Mouse (Mus musculus): ENCODE results near the gene Ror1. TPM values are rescaled to one million over a fixed set of nuclear protein-coding genes. Genes with fewer than 3 reads are reported as not detected.

The Ror1 gene
- polyA plus RNA-seq, 1 experiment = not detected

- H3K4me1 ChIP-seq (ENCODE audit: control insufficient read depth, insufficient read depth, low read length) = peaks cover 3% of the 10 kb centered on the region; the same call in 1 of the 2 replicates
These were observed 92.1 kb downstream of the Ror1 start for GRCm38 (mm10) chr4:100187563-100188200.

GRCm38 (mm10) chr4:100188201-100188699 lies 92.7 kb downstream of the Ror1 start:
- H3K27ac ChIP-seq (ENCODE audit: insufficient read depth, low read depth, low read length) = no peak overlapping the region
- H3K4me3 ChIP-seq (ENCODE audit: insufficient read depth, low read depth, low read length) = no peak overlapping the region
- TF ChIP-seq CTCF (IDR thresholded peaks at IDR 0.05; ENCODE audit: insufficient read depth, low read depth, low read length) (no peak), POLR2A (IDR thresholded peaks at IDR 0.05; ENCODE audit: insufficient read depth, low read depth, low read length) (no peak)
- peaks cover 3% of the 10 kb centered on the region; the same call in 1 of the 2 replicates for H3K4me1 ChIP-seq (ENCODE audit: control insufficient read depth, insufficient read depth, low read length)
- WGBS = 25% methylated on average over 4 of the region's 4 CpGs

More at GRCm38 (mm10) chr4:100187563-100188200, 92.1 kb downstream of the Ror1 start:
- 69% methylated on average over 6 of the region's 6 CpGs for WGBS
- Histone ChIP-seq H3K4me3 (ENCODE audit: insufficient read depth, low read depth, low read length) (no peak overlapping the region), H3K27ac (ENCODE audit: insufficient read depth, low read depth, low read length) (no peak overlapping the region)
- TF ChIP-seq POLR2A (IDR thresholded peaks at IDR 0.05; ENCODE audit: insufficient read depth, low read depth, low read length) (no peak), CTCF (IDR thresholded peaks at IDR 0.05; ENCODE audit: insufficient read depth, low read depth, low read length) (no peak)

GRCm38 (mm10) chr4:100191483-100191882 lies 95.9 kb downstream of the Ror1 start:
- Histone ChIP-seq H3K4me1 (ENCODE audit: control insufficient read depth, insufficient read depth, low read length) (peaks cover 3% of the 10 kb centered on the region; the same call in 1 of the 2 replicates), H3K27ac (ENCODE audit: insufficient read depth, low read depth, low read length) (no peak overlapping the region), H3K4me3 (ENCODE audit: insufficient read depth, low read depth, low read length) (no peak overlapping the region)
- TF ChIP-seq POLR2A (IDR thresholded peaks at IDR 0.05; ENCODE audit: insufficient read depth, low read depth, low read length) (no peak), CTCF (IDR thresholded peaks at IDR 0.05; ENCODE audit: insufficient read depth, low read depth, low read length) (no peak)
- 95% methylated on average over 6 of the region's 6 CpGs for WGBS

- TF ChIP-seq CTCF (IDR thresholded peaks at IDR 0.05; ENCODE audit: insufficient read depth, low read depth, low read length) = no peak
- TF ChIP-seq POLR2A (IDR thresholded peaks at IDR 0.05; ENCODE audit: insufficient read depth, low read depth, low read length) = no peak
- 23% methylated on average over 3 of the region's 3 CpGs for WGBS
- Histone ChIP-seq H3K27ac (ENCODE audit: insufficient read depth, low read depth, low read length) (no peak overlapping the region), H3K4me1 (ENCODE audit: control insufficient read depth, insufficient read depth, low read length) (no peaks in the 10 kb centered on the region), H3K4me3 (ENCODE audit: insufficient read depth, low read depth, low read length) (no peak overlapping the region)
These were observed 98.5 kb downstream of the Ror1 start for GRCm38 (mm10) chr4:100194136-100194535.

- no peak overlapping the region for H3K4me3 ChIP-seq (ENCODE audit: insufficient read depth, low read depth, low read length)
- TF ChIP-seq POLR2A (IDR thresholded peaks at IDR 0.05; ENCODE audit: insufficient read depth, low read depth, low read length) (no peak), CTCF (IDR thresholded peaks at IDR 0.05; ENCODE audit: insufficient read depth, low read depth, low read length) (no peak)
- H3K27ac ChIP-seq (ENCODE audit: insufficient read depth, low read depth, low read length) = no peak overlapping the region
- WGBS = 93% methylated on average over 5 of the region's 5 CpGs
- H3K4me1 ChIP-seq (ENCODE audit: control insufficient read depth, insufficient read depth, low read length) = no peaks in the 10 kb centered on the region
These were observed 100.7 kb downstream of the Ror1 start for GRCm38 (mm10) chr4:100196255-100196793.

GRCm38 (mm10) chr4:100198275-100198674 lies 102.7 kb downstream of the Ror1 start:
- no peaks in the 10 kb centered on the region for H3K4me1 ChIP-seq (ENCODE audit: control insufficient read depth, insufficient read depth, low read length)
- 78% methylated on average over 2 of the region's 2 CpGs for WGBS
- no peak overlapping the region for H3K27ac ChIP-seq (ENCODE audit: insufficient read depth, low read depth, low read length)
- TF ChIP-seq POLR2A (IDR thresholded peaks at IDR 0.05; ENCODE audit: insufficient read depth, low read depth, low read length) = no peak
- TF ChIP-seq CTCF (IDR thresholded peaks at IDR 0.05; ENCODE audit: insufficient read depth, low read depth, low read length) = no peak
- no peak overlapping the region for H3K4me3 ChIP-seq (ENCODE audit: insufficient read depth, low read depth, low read length)

GRCm38 (mm10) chr4:100201322-100201721 lies 105.7 kb downstream of the Ror1 start:
- TF ChIP-seq CTCF (IDR thresholded peaks at IDR 0.05; ENCODE audit: insufficient read depth, low read depth, low read length) (no peak), POLR2A (IDR thresholded peaks at IDR 0.05; ENCODE audit: insufficient read depth, low read depth, low read length) (no peak)
- Histone ChIP-seq H3K27ac (ENCODE audit: insufficient read depth, low read depth, low read length) (no peak overlapping the region), H3K4me1 (ENCODE audit: control insufficient read depth, insufficient read depth, low read length) (no peaks in the 10 kb centered on the region), H3K4me3 (ENCODE audit: insufficient read depth, low read depth, low read length) (no peak overlapping the region)
- WGBS = 57% methylated on average over 2 of the region's 2 CpGs

GRCm38 (mm10) chr4:100203066-100203465 lies 107.5 kb downstream of the Ror1 start:
- H3K4me1 ChIP-seq (ENCODE audit: control insufficient read depth, insufficient read depth, low read length) = no peaks in the 10 kb centered on the region
- no peak overlapping the region for H3K4me3 ChIP-seq (ENCODE audit: insufficient read depth, low read depth, low read length)
- TF ChIP-seq CTCF (IDR thresholded peaks at IDR 0.05; ENCODE audit: insufficient read depth, low read depth, low read length) (no peak), POLR2A (IDR thresholded peaks at IDR 0.05; ENCODE audit: insufficient read depth, low read depth, low read length) (no peak)
- 82% methylated on average over 5 of the region's 5 CpGs for WGBS
- no peak overlapping the region for H3K27ac ChIP-seq (ENCODE audit: insufficient read depth, low read depth, low read length)

GRCm38 (mm10) chr4:100203688-100204087 lies 108.1 kb downstream of the Ror1 start:
- Histone ChIP-seq H3K27ac (ENCODE audit: insufficient read depth, low read depth, low read length) (no peak overlapping the region), H3K4me3 (ENCODE audit: insufficient read depth, low read depth, low read length) (no peak overlapping the region), H3K4me1 (ENCODE audit: control insufficient read depth, insufficient read depth, low read length) (no peaks in the 10 kb centered on the region)
- TF ChIP-seq CTCF (IDR thresholded peaks at IDR 0.05; ENCODE audit: insufficient read depth, low read depth, low read length) (no peak), POLR2A (IDR thresholded peaks at IDR 0.05; ENCODE audit: insufficient read depth, low read depth, low read length) (no peak)
- 85% methylated on average over 5 of the region's 5 CpGs for WGBS

Measured in olfactory bulb, adult 2 months (tissue).